Mouse (Mus musculus) testis, adult 2 months (tissue): ENCODE measurements around the gene Olfr1026.

ENCODE experiments used
- CTCF ChIP-seq: fragments of 200-500 bp; IDR thresholded peaks from 2 replicates; pipeline ENCODE4 v1.5.1; 2012; ENCODE audit warnings: low read depth, mild to moderate bottlenecking, inconsistent platforms, low read length, moderate library complexity; ENCODE audit not compliant: control insufficient read depth, insufficient read depth, insufficient replicate concordance
- POLR2A ChIP-seq: fragments of 200-500 bp; IDR thresholded peaks from 2 replicates; pipeline ENCODE4 v1.6.1; 2012; ENCODE audit warnings: low read depth, mild to moderate bottlenecking, inconsistent platforms, low read length, moderate library complexity; ENCODE audit not compliant: control insufficient read depth

GRCm38 (mm10) chr2:85913197-85913596 lies 8.2 kb upstream of the Olfr1026 start:
- no peak for TF ChIP-seq CTCF
- no peak for TF ChIP-seq POLR2A
